Mouse (Mus musculus) bone marrow macrophage, adult 2 months (primary cell): ENCODE results near the gene Dclk1. TPM values are rescaled to one million over a fixed set of nuclear protein-coding genes. Genes with fewer than 3 reads are reported as not detected.

Experiments
- H3K27ac ChIP-seq: 2 replicates; pipeline ENCODE4 v1.5.1; 2012; ENCODE audit warnings: low read depth, low read length; ENCODE audit not compliant: insufficient read depth
- H3K4me1 ChIP-seq: 2 replicates; pipeline ENCODE4 v1.6.1; 2012; ENCODE audit warnings: low read length; ENCODE audit not compliant: control insufficient read depth, insufficient read depth
- H3K4me3 ChIP-seq: 2 replicates; pipeline ENCODE4 v1.5.1; 2012; ENCODE audit warnings: mild to moderate bottlenecking, low read length, moderate library complexity; ENCODE audit not compliant: insufficient read depth
- CTCF ChIP-seq: IDR thresholded peaks from 2 replicates; pipeline ENCODE4 v1.5.1; 2012; ENCODE audit warnings: low read depth, mild to moderate bottlenecking, low read length, moderate library complexity
- POLR2A ChIP-seq: IDR thresholded peaks from 2 replicates; pipeline ENCODE4 v1.6.1; 2012; ENCODE audit warnings: mild to moderate bottlenecking, low read depth, low read length, borderline replicate concordance
- polyA plus RNA-seq: library from polyadenylated mRNA; stranded (reverse); fragments of >200 nt; gene quantifications from 2 replicates; pipeline ENCODE4 v1.2.4, GENCODE M21; 2012; ENCODE audit not compliant: missing spikeins, insufficient read depth, insufficient read length

Dclk1 gene
- polyA plus RNA-seq, 1 experiment = 1.3 TPM

- H3K27ac ChIP-seq = no peak overlapping the region
- H3K4me3 ChIP-seq = no peak overlapping the region
- no peaks in the 10 kb centered on the region for H3K4me1 ChIP-seq
- TF ChIP-seq POLR2A (no peak), CTCF (no peak)
Observed at GRCm38 (mm10) chr3:55214413-55214812, 27.8 kb upstream of the Dclk1 start.

- Histone ChIP-seq H3K27ac (no peak overlapping the region), H3K4me3 (no peak overlapping the region), H3K4me1 (peaks cover 8% of the 10 kb centered on the region)
- TF ChIP-seq POLR2A (no peak), CTCF (peak; percentile 66)
Observed at GRCm38 (mm10) chr3:55222502-55222901, 19.7 kb upstream of the Dclk1 start.

- TF ChIP-seq POLR2A = no peak
- TF ChIP-seq CTCF = no peak
- peaks cover 10% of the 10 kb centered on the region for H3K4me1 ChIP-seq
- H3K27ac ChIP-seq = no peak overlapping the region
- no peak overlapping the region for H3K4me3 ChIP-seq
Observed at GRCm38 (mm10) chr3:55223862-55224261, 18.3 kb upstream of the Dclk1 start.

- peaks cover 10% of the 10 kb centered on the region for H3K4me1 ChIP-seq
- TF ChIP-seq POLR2A (no peak), CTCF (no peak)
- H3K4me3 ChIP-seq = peak overlapping the region; percentile 27; the same call in 1 of the 2 replicates
- no peak overlapping the region for H3K27ac ChIP-seq
Observed at GRCm38 (mm10) chr3:55226501-55227213, 15.5 kb upstream of the Dclk1 start.

- Histone ChIP-seq H3K4me1 (peaks cover 10% of the 10 kb centered on the region), H3K4me3 (peak overlapping the region; percentile 27; the same call in 1 of the 2 replicates), H3K27ac (no peak overlapping the region)
- no peak for TF ChIP-seq POLR2A
- no peak for TF ChIP-seq CTCF
Observed at GRCm38 (mm10) chr3:55227214-55227581, 15.0 kb upstream of the Dclk1 start.

DNA sequence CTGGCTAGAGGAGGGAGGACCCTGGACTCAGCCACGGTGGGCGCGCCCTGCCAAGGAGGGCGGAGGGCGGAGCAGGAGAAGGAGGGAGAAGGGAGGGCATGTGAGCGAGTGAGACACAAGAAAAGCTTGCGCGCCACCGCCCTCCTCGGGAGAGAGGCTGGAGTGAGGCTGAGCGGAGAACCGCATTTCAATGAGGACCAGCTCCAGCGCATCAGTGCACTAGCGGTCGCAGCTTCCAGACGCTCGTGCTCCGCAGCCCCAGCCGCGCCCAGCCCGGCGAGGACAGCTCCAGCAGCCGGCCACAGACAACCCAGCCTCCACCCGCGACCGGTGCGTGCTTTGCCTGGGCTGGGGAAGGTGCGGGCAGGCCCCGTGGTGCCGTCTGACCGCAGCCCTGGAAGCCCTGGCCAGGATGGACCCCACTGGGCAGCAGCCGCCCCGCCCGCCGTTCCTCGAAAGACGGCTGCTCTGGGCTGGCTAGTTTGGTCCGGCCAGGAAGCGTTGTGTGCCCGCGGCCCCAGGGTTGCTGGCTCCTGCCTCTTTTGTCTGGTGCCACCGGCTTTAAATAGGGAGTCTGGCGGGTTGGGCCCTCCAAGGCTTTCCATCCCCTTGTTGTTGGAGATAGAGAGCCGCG, 375 bp downstream of the Dclk1 start:
- TF ChIP-seq POLR2A (no peak), CTCF (no peak)
- Histone ChIP-seq H3K4me3 (peak overlapping the region; percentile 43), H3K4me1 (peaks cover 7% of the 10 kb centered on the region), H3K27ac (no peak overlapping the region)

DNA sequence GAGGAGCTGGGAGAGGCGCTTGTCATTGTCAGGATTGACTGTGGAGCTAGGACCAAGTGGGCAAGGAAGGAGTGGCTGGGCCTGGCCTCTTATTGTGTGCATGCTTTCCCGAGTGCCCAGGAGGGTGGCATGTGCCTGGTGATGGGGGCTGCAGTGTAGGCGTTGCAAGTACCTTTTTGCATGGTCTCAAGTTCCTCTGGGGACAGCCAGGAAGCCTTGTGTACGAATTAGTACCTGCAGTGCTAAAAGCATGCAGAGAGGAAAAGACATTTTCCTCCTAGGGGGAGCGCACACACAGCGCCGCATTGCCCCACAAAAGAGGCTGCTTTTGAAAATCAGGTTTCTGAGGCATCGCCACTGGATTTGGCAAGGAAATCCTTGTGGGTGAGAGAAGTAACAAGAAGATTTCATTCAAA, 900 bp downstream of the Dclk1 start:
- TF ChIP-seq POLR2A = no peak
- TF ChIP-seq CTCF = no peak
- peaks cover 7% of the 10 kb centered on the region for H3K4me1 ChIP-seq
- no peak overlapping the region for H3K27ac ChIP-seq
- H3K4me3 ChIP-seq = peak overlapping the region; percentile 43

DNA sequence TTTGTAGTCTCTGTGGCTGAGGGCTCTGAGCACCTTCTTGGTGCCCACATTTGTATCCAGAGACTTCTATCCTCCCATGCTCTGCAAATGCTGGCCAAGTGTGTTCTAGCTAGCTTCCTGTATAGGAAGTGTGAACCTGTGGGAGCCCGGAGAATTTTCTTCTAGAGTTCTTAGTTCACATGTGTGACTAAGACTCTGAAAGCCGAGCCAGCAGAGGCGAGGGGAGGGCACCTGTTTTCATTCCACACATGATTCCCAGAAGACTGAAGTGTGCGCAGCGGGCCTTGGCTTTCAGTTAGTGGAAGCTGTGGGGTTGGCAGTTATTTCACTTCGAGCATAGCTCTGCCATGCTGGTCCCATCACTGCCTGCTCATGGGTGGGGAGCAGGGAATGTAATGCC, 1.9 kb downstream of the Dclk1 start:
- H3K4me3 ChIP-seq = no peak overlapping the region
- no peak overlapping the region for H3K27ac ChIP-seq
- peaks cover 7% of the 10 kb centered on the region for H3K4me1 ChIP-seq
- no peak for TF ChIP-seq CTCF
- TF ChIP-seq POLR2A = no peak

- Histone ChIP-seq H3K4me3 (no peak overlapping the region), H3K4me1 (peaks cover 5% of the 10 kb centered on the region), H3K27ac (no peak overlapping the region)
- TF ChIP-seq CTCF (no peak), POLR2A (no peak)
Observed at GRCm38 (mm10) chr3:55246618-55247272, 4.6 kb downstream of the Dclk1 start.

DNA sequence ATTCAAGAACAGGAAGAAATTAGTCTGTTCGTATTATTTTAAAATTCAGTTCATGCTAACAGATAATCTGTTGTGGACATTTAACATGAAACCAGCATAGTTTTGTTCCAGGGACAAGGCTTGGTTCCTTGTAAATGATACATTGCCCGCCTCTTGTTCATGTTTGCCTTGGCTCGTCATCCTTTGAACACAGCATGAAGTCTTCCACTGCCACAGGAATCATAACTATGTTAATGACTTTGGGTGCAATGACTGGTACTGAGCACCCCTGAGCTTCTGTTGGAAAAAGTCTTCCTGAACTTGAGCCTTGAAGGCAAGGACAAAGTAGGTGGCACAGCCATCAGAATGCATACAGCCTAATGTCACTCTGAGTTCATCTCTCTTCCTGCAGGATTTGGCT, 5.9 kb downstream of the Dclk1 start:
- Histone ChIP-seq H3K4me3 (no peak overlapping the region), H3K4me1 (no peaks in the 10 kb centered on the region), H3K27ac (no peak overlapping the region)
- no peak for TF ChIP-seq CTCF
- no peak for TF ChIP-seq POLR2A
